Mouse (Mus musculus): Measurements from ENCODE around the gene D630003M21Rik.

GRCm38 (mm10) chr2:158191098-158191497 is 37.9 kb downstream of the D630003M21Rik start:
- TF ChIP-seq POLR2A (IDR thresholded peaks at IDR 0.05; ENCODE audit: extremely low read depth, insufficient read depth, low read length): no peak
- TF ChIP-seq CTCF (IDR thresholded peaks at IDR 0.05; ENCODE audit: low read depth, low read length): no peak
